Mouse (Mus musculus) CD4-positive helper T cell, adult 2 months (primary cell): ENCODE measurements around the gene Ak3.

Experiments used
- DNase-seq: peaks from one replicate; pipeline ENCODE4 v3.0.0-alpha.2; 2012; ENCODE audit warnings: low read depth, missing footprints, low spot score

Ak3 gene

DNA sequence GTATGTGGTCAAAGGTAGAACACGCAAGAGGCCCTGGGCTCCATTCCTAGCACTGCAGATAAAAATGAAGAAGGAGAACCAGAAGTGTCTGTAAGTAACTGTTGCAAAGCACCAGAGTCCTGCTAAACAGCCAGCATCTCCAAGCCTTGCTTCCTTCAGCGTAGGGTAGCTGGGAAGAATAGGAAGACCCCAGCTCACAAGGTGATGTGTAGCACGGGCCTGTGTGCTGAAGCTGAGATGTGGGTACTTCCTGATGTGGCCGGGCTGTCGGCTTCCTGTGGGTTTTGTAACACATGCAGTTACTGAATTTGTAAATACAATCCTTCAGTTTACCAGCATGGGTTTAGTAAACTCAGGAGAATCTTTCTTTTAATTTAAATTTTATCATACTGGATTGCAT is 52.4 kb downstream of the Ak3 start:
- no peak for DNase-seq

DNA sequence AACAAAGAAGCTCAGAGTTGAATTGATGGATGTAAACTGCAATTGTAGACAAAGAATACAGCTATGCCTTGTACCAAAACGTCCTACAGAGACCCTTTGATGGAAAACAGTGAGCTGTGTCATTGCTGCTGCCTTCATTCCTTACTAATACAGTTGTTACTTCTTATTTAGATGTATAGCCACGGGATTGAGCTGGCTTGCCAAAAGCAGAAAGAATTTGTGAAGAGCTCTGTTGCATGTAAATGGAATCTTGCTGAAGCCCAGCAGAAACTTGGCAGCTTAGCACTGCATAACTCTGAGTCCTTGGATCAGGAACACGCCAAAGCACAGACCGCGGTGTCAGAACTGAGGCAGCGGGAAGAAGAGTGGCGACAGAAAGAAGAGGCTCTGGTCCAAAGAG is 52.9 kb downstream of the Ak3 start:
- DNase-seq = no peak

DNA sequence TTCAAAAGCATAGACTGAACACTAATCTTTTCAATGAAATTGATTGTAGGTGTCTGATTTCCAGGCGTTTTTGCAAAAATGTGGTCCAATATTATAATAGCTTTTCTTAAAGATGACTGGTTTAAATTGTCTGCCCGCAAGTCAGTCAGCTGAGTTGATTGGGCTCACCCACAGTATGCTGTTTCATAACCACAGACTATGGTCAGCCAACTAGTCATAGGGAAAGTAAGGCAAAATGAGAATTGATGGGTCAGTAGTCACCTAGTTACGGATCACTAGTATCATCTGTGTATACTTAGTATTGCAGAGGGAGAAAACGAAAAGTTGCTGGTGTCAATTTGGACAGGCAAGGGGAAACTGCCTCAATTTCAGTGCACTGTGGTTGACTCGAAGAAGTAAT is 56.4 kb downstream of the Ak3 start:
- DNase-seq = peak; percentile 17

DNA sequence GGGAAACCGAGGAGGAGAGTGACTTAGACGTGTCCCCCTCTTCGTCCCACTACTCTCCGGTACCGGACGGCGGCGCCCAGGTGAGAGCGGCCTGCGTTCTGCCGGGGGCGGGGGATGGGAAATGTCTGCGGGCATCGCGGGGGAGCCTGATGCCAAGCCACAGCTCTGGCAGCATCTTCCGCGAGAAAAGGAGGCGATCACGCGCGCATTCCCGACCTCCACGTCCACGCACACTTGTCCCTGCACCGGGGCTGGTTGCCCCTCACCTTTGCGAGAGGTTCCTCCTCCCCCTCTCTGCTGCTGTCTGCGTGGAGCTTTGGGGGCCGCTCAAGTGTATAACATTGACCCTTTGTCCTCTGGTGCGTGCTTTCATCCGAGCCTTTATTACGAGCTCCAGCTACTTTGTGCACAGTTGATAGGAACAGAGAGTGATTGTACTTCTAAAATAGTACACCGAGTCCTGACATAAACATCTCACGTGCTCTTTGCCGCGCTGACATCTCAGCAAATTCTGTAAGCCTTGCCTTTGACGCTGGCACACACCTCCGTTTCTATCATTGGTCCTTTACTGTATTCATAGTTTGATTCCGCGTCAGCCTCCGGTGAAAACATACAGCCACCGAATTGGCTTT is 57.1 kb downstream of the Ak3 start:
- peak; percentile 69 for DNase-seq

DNA sequence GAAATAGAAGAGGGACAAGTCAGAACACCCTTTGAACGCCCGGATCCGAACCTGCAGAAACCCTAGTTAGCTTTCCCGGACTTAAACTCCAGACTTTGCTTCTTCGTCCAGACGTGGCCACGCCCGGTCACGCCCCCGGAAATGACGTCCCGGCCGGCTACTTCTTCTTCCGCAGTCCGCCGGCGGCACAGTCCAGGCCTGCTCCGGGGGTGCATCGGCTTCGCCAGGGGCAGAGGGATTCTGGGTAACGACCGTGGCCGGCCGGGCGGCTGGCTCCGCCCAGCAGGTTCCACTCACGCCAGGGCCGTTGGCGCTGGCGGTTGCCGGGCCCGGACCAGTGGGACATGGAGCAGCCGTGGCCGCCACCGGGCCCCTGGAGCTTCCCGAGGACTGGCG is 57.6 kb downstream of the Ak3 start, which contains the start of gene Cdc37l1:
Cdc37l1 (plus strand) TSS at position 159 of the 396 bp plus-strand sequence.
- DNase-seq = peak; percentile 93

DNA sequence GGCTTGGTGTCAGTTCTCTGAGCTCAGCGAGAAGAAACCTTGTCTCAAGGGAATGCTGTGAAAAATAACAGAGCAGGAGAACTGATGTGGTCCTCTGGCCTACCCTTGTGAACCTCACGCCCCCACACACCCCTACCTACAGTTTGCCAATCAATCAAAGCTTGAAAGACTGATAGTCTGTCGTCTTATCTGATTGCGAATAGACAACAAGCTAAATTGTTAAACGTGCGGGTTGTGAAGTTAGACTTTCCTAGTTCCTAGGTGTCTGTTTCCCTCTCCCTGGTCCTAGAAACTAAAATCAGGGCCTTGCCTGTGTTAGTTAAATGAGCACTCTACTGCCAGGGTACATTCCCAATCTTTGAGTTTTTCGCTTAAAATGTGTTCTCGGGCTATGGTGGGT is 58.2 kb downstream of the Ak3 start:
- DNase-seq = peak; percentile 16

DNA sequence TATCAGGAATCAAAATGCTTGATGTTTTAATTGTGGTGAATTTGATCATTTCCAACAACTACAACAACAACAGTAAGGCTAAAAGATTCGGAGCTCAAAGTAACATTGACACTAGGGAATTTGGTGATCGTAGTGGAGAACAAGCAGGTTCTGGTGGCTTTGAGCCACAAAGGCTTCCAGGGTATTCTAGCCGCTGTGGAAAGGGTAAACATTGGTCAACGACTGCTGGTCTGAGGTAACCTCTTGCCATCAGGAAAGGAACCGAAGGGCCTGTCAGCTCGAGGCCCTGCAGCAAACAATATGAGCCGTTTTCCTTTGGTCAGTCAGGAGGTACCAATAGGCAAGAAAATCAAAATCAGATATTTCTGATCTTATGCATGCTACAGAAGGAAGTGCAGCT is 65.1 kb downstream of the Ak3 start:
- DNase-seq = no peak

DNA sequence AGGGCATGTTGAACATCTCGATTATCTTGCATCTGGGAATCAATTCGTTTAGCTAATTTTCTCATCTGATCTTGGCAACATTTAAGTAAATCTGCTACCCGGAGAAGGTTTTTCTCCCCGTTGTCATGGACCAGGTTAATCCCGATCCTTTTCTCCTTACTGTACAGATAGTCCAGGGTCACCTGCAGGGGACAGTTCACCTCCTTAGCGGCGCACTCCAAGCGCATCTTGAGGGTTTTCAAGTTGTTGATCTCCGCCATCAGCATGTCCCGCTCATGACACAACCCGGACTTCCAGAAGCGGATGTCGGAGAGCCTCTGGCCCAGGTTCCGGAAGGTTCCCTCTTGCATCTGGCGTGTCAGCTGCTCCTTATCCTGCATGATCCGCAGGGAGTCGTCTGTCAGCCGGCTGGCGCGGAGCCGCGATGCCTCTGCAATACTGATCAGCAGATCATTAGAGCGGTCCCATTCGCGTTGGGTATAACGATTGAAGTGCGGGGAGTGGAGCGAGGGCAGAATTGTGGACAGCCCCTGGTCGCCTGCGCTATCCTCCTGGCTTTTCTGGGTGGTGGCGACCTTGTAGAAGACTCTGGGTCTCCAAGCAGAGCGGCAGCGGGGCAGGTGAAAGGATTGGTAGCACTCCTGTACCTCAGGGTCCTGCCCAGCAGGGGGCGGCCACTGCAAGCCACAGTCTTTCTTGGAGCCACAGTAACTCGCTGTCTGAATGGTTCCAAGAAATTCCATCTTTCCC is 72.7 kb downstream of the Ak3 start:
- peak; percentile 68 for DNase-seq
